Mouse (Mus musculus) forebrain, embryonic 10.5 days (tissue): ENCODE data around the gene Fam209. TPM values are rescaled to one million over a fixed set of nuclear protein-coding genes. Genes with fewer than 3 reads are reported as not detected.
A peak's percentile ranks its signal among the peaks of the same experiment; 100 is the strongest.

Experiments used
- DNase-seq: peaks from one replicate; pipeline ENCODE4 v3.0.0-alpha.2; 2017; ENCODE audit warnings: low spot score; ENCODE audit errors: extremely low spot score
- H3K27ac ChIP-seq: fragments of 300-500 bp; sonication (generic); 2 replicates; pipeline ENCODE4 v1.5.1; 2016; ENCODE audit warnings: mild to moderate bottlenecking
- H3K27me3 ChIP-seq: fragments of 300-500 bp; sonication (generic); 2 replicates; pipeline ENCODE4 v1.6.1; 2016; ENCODE audit warnings: mild to moderate bottlenecking; ENCODE audit not compliant: poor library complexity, severe bottlenecking
- H3K36me3 ChIP-seq: fragments of 300-500 bp; sonication (generic); replicated peaks from 2 replicates; pipeline ENCODE4 v1.6.1; 2016; ENCODE audit warnings: mild to moderate bottlenecking, moderate library complexity
- H3K4me1 ChIP-seq: fragments of 300-500 bp; sonication (generic); 2 replicates; pipeline ENCODE4 v1.6.1; 2016
- H3K4me3 ChIP-seq: fragments of 300-500 bp; sonication (generic); 2 replicates; pipeline ENCODE4 v1.5.1; 2016; ENCODE audit warnings: mild to moderate bottlenecking, moderate library complexity
- H3K9me3 ChIP-seq: fragments of 300-500 bp; sonication (generic); 2 replicates; pipeline ENCODE4 v1.6.1; 2016; ENCODE audit warnings: mild to moderate bottlenecking, moderate library complexity
- WGBS: fragments of 180-500 bp; shearing (Covaris S2); methylation state at CpG from one replicate; pipeline ENCODE4 v1.1.7; 2016; 5-methylcytosine and 5-hydroxymethylcytosine counted together
- polyA plus RNA-seq: library from polyadenylated mRNA; unstranded; fragments of >200 nt; fragmentation: Nextera tagmentation; extraction: Ambion mirVana; gene quantifications from 2 replicates; pipeline ENCODE4 v1.2.1, GENCODE M21; 2016

Fam209 gene
- polyA plus RNA-seq, 1 experiment from 2014 or later: 0.50 TPM

DNA sequence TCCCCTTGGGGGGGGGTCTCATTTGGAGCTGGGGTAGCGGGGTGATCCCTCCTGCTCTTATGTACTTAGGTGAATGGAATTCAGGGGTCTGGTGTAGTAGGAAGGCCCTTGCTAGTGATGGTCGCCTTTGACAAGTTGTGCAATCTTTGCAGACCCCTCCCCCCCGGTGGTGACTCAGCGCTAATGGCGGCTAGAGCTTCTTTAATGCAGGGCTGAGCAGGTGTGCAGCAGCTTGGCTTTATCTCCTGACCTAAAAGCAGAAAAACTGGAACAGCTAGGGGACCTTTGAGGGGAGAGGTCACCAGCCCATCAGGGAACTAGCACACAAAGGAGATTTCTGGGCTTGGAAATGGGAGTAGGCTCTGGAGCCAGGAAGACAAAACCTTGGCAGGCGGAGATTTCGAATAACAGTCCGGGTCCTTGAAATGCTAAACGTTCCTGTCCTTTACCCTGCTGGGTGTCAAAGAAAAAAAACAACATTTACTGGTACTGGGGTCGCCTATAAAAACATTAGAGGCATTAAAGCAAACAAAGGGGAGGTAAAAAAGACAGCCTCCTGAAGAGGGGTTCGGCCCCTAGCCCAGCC lies 44.2 kb downstream of the Fam209 start:
- DNase-seq: no peak
- H3K27ac ChIP-seq: peak overlapping the region; percentile 30; the same call in 1 of the 2 replicates

DNA sequence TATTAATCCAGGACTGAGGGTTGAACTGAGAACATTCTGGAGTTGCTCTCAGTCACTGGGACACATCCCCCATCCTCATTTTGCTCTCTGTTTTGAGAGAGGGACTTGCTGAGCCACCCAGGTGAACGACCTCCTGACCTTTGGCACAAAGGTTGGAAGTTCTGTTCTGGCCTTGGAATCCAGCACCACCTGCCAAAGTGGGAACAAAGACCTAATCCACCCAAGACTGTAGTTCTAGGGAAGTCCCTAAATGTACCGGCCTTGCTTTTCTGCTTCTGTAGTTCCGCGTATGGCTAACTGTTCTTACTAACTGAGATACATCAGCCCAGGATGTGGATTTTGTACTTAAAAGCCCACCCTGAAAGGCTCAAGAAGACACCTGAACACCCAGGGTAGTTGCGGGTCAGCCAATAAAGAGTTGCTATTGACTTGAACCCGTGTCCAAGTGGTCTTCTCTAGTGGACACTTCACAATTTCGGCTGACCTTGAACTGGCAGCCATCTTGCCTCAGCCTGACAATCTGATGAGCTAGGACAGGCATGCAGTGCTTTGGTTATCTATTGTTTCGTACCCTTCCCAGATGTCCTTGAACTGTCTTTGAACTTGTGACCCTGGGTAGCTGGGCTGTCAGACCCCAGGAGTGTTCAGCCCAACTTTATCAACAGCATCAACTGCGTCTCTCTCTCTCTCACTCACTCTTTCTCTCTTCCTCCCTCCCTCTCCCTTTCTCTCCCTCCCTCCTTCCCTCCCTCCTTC lies 48.5 kb downstream of the Fam209 start:
- Histone ChIP-seq H3K27me3 (peaks cover 16% of the 10 kb centered on the region), H3K4me1 (peaks cover 22% of the 10 kb centered on the region), H3K36me3 (no peaks in the 10 kb centered on the region), H3K9me3 (peaks cover 4% of the 10 kb centered on the region; the same call in 1 of the 2 replicates), H3K4me3 (no peak overlapping the region), H3K27ac (no peak overlapping the region)
- no peak for DNase-seq
- 87% methylated on average over 9 of the region's 9 CpGs for WGBS

More for the DNA sequence above, 44.2 kb downstream of the Fam209 start:
- peaks cover 4% of the 10 kb centered on the region; the same call in 1 of the 2 replicates for H3K9me3 ChIP-seq
- H3K4me1 ChIP-seq: peaks cover 22% of the 10 kb centered on the region
- no peak overlapping the region for H3K4me3 ChIP-seq
- peaks cover 17% of the 10 kb centered on the region for H3K27me3 ChIP-seq
- no peaks in the 10 kb centered on the region for H3K36me3 ChIP-seq
- WGBS: 27% methylated on average over 11 of the region's 11 CpGs

DNA sequence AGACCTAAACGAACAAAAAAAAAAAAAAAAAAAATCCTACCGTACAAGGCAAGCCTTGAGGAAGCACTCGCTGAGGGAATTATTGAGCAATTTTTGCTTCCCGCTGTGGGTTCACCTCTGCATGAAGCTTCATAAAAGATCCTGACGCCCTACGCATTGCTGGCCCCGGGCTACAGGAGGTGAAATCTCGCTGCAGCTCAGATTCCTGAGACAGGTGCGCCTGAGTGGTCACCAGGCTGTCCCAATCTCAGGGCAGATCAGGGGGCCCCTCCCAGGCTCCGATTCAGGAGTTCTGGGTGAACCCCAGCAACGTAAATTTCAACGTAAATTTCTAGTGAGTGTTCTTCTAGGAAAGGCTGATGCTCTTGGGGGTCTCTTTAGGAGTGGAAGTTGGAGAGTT lies 50.2 kb downstream of the Fam209 start:
- Histone ChIP-seq H3K9me3 (peaks cover 1% of the 10 kb centered on the region; the same call in 1 of the 2 replicates), H3K27ac (no peak overlapping the region), H3K36me3 (no peaks in the 10 kb centered on the region), H3K4me3 (no peak overlapping the region), H3K27me3 (peaks cover 13% of the 10 kb centered on the region), H3K4me1 (peaks cover 13% of the 10 kb centered on the region)
- no peak for DNase-seq
- WGBS: 87% methylated on average over 12 of the region's 12 CpGs

Other genes with a start within 250 kb of the Fam209 start
- 0.10 TPM in 1 of 2 replicates, not detected in the other for gene Mc3r, start 224.0 kb upstream of the Fam209 start, polyA plus RNA-seq
- gene Fam210b, start 127.0 kb upstream of the Fam209 start, polyA plus RNA-seq: 15.7 and 16.6 TPM in 2 replicates
- 224 and 227 TPM in 2 replicates for gene Aurka, start 102.0 kb upstream of the Fam209 start, polyA plus RNA-seq
- 56.0 and 57.2 TPM in 2 replicates for gene Cstf1, start 101.8 kb upstream of the Fam209 start, polyA plus RNA-seq
- gene Cass4, start 78.7 kb upstream of the Fam209 start, polyA plus RNA-seq: 0.24 and 0.34 TPM in 2 replicates
- 84.8 and 85.6 TPM in 2 replicates for gene Rtf2, start 32.0 kb upstream of the Fam209 start, polyA plus RNA-seq
- gene Gcnt7, start 13.9 kb upstream of the Fam209 start, polyA plus RNA-seq: 1.6 and 2.6 TPM in 2 replicates
- 38.2 and 43.2 TPM in 2 replicates for gene Tfap2c, start 77.1 kb downstream of the Fam209 start, polyA plus RNA-seq